Mouse (Mus musculus) forebrain, embryonic 14.5 days (tissue): ENCODE measurements around the gene Grik2. TPM values are rescaled to one million over a fixed set of nuclear protein-coding genes. Genes with fewer than 3 reads are reported as not detected.
A peak's percentile ranks its signal among the peaks of the same experiment; 100 is the strongest.

Experiments
- ATAC-seq: fragments of 200-750 bp; cut with Nextera tagmentation; 2 replicates; pipeline ENCODE4 v1.8.0; 2017; ENCODE audit warnings: mild to moderate bottlenecking, moderate library complexity
- DNase-seq: peaks from one replicate; pipeline ENCODE4 v3.0.0-alpha.2; 2015; ENCODE audit warnings: low spot score
- H3K27ac ChIP-seq: fragments of 300-500 bp; sonication (generic); 2 replicates; pipeline ENCODE4 v1.5.1; 2014; ENCODE audit warnings: low read depth, mild to moderate bottlenecking, control low read depth, low read length, moderate library complexity
- H3K27me3 ChIP-seq: fragments of 300-500 bp; sonication (generic); replicated peaks from 2 replicates; pipeline ENCODE4 v1.6.1; 2014; ENCODE audit warnings: low read length, control low read depth, mixed read lengths; ENCODE audit not compliant: control insufficient read depth, insufficient read depth
- H3K36me3 ChIP-seq: fragments of 300-500 bp; sonication (generic); 2 replicates; pipeline ENCODE4 v1.6.1; 2014; ENCODE audit warnings: low read length, control low read depth; ENCODE audit not compliant: control insufficient read depth, insufficient read depth
- H3K4me1 ChIP-seq: fragments of 300-500 bp; sonication (generic); 2 replicates; pipeline ENCODE4 v1.6.1; 2014; ENCODE audit warnings: antibody characterized with exemption, low read length, control low read depth; ENCODE audit not compliant: control insufficient read depth, insufficient read depth
- H3K4me2 ChIP-seq: fragments of 300-500 bp; sonication (generic); 2 replicates; pipeline ENCODE4 v1.6.1; 2014; ENCODE audit warnings: mild to moderate bottlenecking, control low read depth, low read length
- H3K4me3 ChIP-seq: fragments of 300-500 bp; sonication (generic); 2 replicates; pipeline ENCODE4 v1.5.1; 2014; ENCODE audit warnings: low read depth, low read length, control low read depth
- H3K9ac ChIP-seq: fragments of 300-500 bp; sonication (generic); 2 replicates; pipeline ENCODE4 v1.6.1; 2014; ENCODE audit warnings: mild to moderate bottlenecking, low read length, control low read depth, moderate library complexity
- H3K9me3 ChIP-seq: fragments of 300-500 bp; sonication (generic); replicated peaks from 2 replicates; pipeline ENCODE4 v1.6.1; 2016; ENCODE audit warnings: low read length, control low read depth, mixed read lengths; ENCODE audit not compliant: control insufficient read depth
- WGBS: fragments of 180-500 bp; shearing (Covaris S2); extraction: QIAGEN DNeasy Blood & Tissue Kit; methylation state at CpG from one replicate; pipeline ENCODE4 v1.1.7; 2014; 5-methylcytosine and 5-hydroxymethylcytosine counted together
- polyA plus RNA-seq: library from polyadenylated mRNA; unstranded; fragments of >200 nt; fragmentation: Nextera tagmentation; extraction: Ambion mirVana; gene quantifications from 2 replicates; pipeline ENCODE4 v1.2.1, GENCODE M21; 2014

Grik2 gene
- polyA plus RNA-seq, 1 experiment from 2014 or later, result 32.8 TPM

- DNase-seq (no peak), ATAC-seq (no peak)
- no peaks in the 10 kb centered on the region for H3K9me3 ChIP-seq
- no peaks in the 10 kb centered on the region for H3K27me3 ChIP-seq
- no peak overlapping the region for H3K4me3 ChIP-seq
- no peak overlapping the region for H3K27ac ChIP-seq
- 88% methylated on average over 3 of the region's 3 CpGs for WGBS
- H3K9ac ChIP-seq, result no peak overlapping the region
- no peaks in the 10 kb centered on the region for H3K36me3 ChIP-seq
- no peak overlapping the region for H3K4me2 ChIP-seq
- no peaks in the 10 kb centered on the region for H3K4me1 ChIP-seq
Observed at GRCm38 (mm10) chr10:49623951-49624350, 164.6 kb downstream of the Grik2 start.

- WGBS, result 31% methylated on average over 2 of the region's 2 CpGs
- no peaks in the 10 kb centered on the region for H3K9me3 ChIP-seq
- ATAC-seq, result peak; percentile 66
Observed at GRCm38 (mm10) chr10:49597652-49598051, 190.9 kb downstream of the Grik2 start.

GRCm38 (mm10) chr10:49573514-49573913 is 215.1 kb downstream of the Grik2 start:
- DNase-seq, result peak; percentile 34
- Histone ChIP-seq H3K4me1 (no peaks in the 10 kb centered on the region), H3K9ac (no peak overlapping the region), H3K36me3 (no peaks in the 10 kb centered on the region), H3K4me2 (no peak overlapping the region), H3K4me3 (no peak overlapping the region), H3K27ac (no peak overlapping the region), H3K9me3 (no peaks in the 10 kb centered on the region), H3K27me3 (no peaks in the 10 kb centered on the region)
- 83% methylated on average over 7 of the region's 7 CpGs for WGBS
- peak; percentile 44; the same call in 1 of the 2 replicates for ATAC-seq

More at GRCm38 (mm10) chr10:49597652-49598051, 190.9 kb downstream of the Grik2 start:
- Histone ChIP-seq H3K36me3 (no peaks in the 10 kb centered on the region), H3K4me2 (no peak overlapping the region), H3K4me1 (peaks cover 5% of the 10 kb centered on the region; the same call in 1 of the 2 replicates), H3K27ac (no peak overlapping the region), H3K9ac (no peak overlapping the region), H3K27me3 (no peaks in the 10 kb centered on the region), H3K4me3 (no peak overlapping the region)
- peak; percentile 22 for DNase-seq

GRCm38 (mm10) chr10:49559872-49560407 is 228.6 kb downstream of the Grik2 start:
- Histone ChIP-seq H3K9ac (no peak overlapping the region), H3K4me3 (no peak overlapping the region), H3K4me1 (no peaks in the 10 kb centered on the region), H3K9me3 (no peaks in the 10 kb centered on the region), H3K27ac (no peak overlapping the region), H3K27me3 (no peaks in the 10 kb centered on the region), H3K36me3 (no peaks in the 10 kb centered on the region), H3K4me2 (no peak overlapping the region)
- DNase-seq (peak; percentile 56), ATAC-seq (peak; percentile 75)
- 76% methylated on average over 1 of the region's 1 CpGs for WGBS

- no peak overlapping the region for H3K27ac ChIP-seq
- no peaks in the 10 kb centered on the region for H3K27me3 ChIP-seq
- DNase-seq (no peak), ATAC-seq (no peak)
- no peaks in the 10 kb centered on the region for H3K36me3 ChIP-seq
- no peaks in the 10 kb centered on the region for H3K9me3 ChIP-seq
- no peaks in the 10 kb centered on the region for H3K4me1 ChIP-seq
- no peak overlapping the region for H3K9ac ChIP-seq
- WGBS, result 64% methylated on average over 1 of the region's 1 CpGs
- no peak overlapping the region for H3K4me2 ChIP-seq
- no peak overlapping the region for H3K4me3 ChIP-seq
Observed at GRCm38 (mm10) chr10:49542249-49542648, 246.3 kb downstream of the Grik2 start.

- Histone ChIP-seq H3K4me3 (no peak overlapping the region), H3K4me1 (no peaks in the 10 kb centered on the region), H3K27ac (no peak overlapping the region), H3K9me3 (no peaks in the 10 kb centered on the region), H3K27me3 (no peaks in the 10 kb centered on the region), H3K36me3 (no peaks in the 10 kb centered on the region), H3K9ac (no peak overlapping the region), H3K4me2 (no peak overlapping the region)
- DNase-seq (no peak), ATAC-seq (no peak)
- 96% methylated on average over 1 of the region's 1 CpGs for WGBS
Observed at GRCm38 (mm10) chr10:49519752-49520151, 268.8 kb downstream of the Grik2 start.

GRCm38 (mm10) chr10:49500628-49501027 is 287.9 kb downstream of the Grik2 start:
- no peak overlapping the region for H3K4me2 ChIP-seq
- no peaks in the 10 kb centered on the region for H3K27me3 ChIP-seq
- H3K9ac ChIP-seq, result no peak overlapping the region
- DNase-seq (no peak), ATAC-seq (no peak)
- 59% methylated on average over 1 of the region's 1 CpGs for WGBS
- H3K4me3 ChIP-seq, result no peak overlapping the region
- no peaks in the 10 kb centered on the region for H3K4me1 ChIP-seq
- no peaks in the 10 kb centered on the region for H3K36me3 ChIP-seq
- H3K27ac ChIP-seq, result no peak overlapping the region
- no peaks in the 10 kb centered on the region for H3K9me3 ChIP-seq

GRCm38 (mm10) chr10:49497302-49497701 is 291.3 kb downstream of the Grik2 start:
- ATAC-seq, result peak; percentile 10; the same call in 1 of the 2 replicates
- no peaks in the 10 kb centered on the region for H3K9me3 ChIP-seq
- H3K9ac ChIP-seq, result no peak overlapping the region
- no peaks in the 10 kb centered on the region for H3K4me1 ChIP-seq
- H3K27ac ChIP-seq, result no peak overlapping the region
- H3K4me2 ChIP-seq, result no peak overlapping the region
- H3K27me3 ChIP-seq, result no peaks in the 10 kb centered on the region
- H3K36me3 ChIP-seq, result no peaks in the 10 kb centered on the region
- no peak overlapping the region for H3K4me3 ChIP-seq
- DNase-seq, result peak; percentile 56
- 75% methylated on average over 1 of the region's 1 CpGs for WGBS

- no peak overlapping the region for H3K4me3 ChIP-seq
- H3K4me2 ChIP-seq, result no peak overlapping the region
- no peak overlapping the region for H3K27ac ChIP-seq
- H3K4me1 ChIP-seq, result no peaks in the 10 kb centered on the region
- no peak overlapping the region for H3K9ac ChIP-seq
- no peaks in the 10 kb centered on the region for H3K27me3 ChIP-seq
- DNase-seq (no peak), ATAC-seq (no peak)
- no peaks in the 10 kb centered on the region for H3K36me3 ChIP-seq
- WGBS, result 86% methylated on average over 4 of the region's 4 CpGs
- H3K9me3 ChIP-seq, result no peaks in the 10 kb centered on the region
Observed at GRCm38 (mm10) chr10:49481439-49481838, 307.1 kb downstream of the Grik2 start.
